Mouse (Mus musculus) cortical plate, adult 2 months (tissue): ENCODE data around the gene Tex29. TPM values are rescaled to one million over a fixed set of nuclear protein-coding genes. Genes with fewer than 3 reads are reported as not detected.

Source experiments
- H3K27ac ChIP-seq: fragments of 200-500 bp; 2 replicates; pipeline ENCODE4 v1.5.1; 2012; ENCODE audit warnings: low read length, control low read depth, inconsistent platforms; ENCODE audit not compliant: insufficient read depth
- H3K4me1 ChIP-seq: fragments of 200-500 bp; 2 replicates; pipeline ENCODE4 v1.6.1; 2011; ENCODE audit warnings: low read length; ENCODE audit not compliant: control insufficient read depth, insufficient read depth
- H3K4me3 ChIP-seq: fragments of 200-500 bp; 2 replicates; pipeline ENCODE4 v1.5.1; 2011; ENCODE audit warnings: mild to moderate bottlenecking, low read length, control low read depth; ENCODE audit not compliant: insufficient read depth
- CTCF ChIP-seq: fragments of 200-500 bp; IDR thresholded peaks from 2 replicates; pipeline ENCODE4 v1.5.1; 2011; ENCODE audit warnings: mild to moderate bottlenecking, control low read depth, low read length; ENCODE audit not compliant: insufficient read depth; ENCODE audit errors: extremely low read depth
- POLR2A ChIP-seq: fragments of 200-500 bp; IDR thresholded peaks from 2 replicates; pipeline ENCODE4 v1.6.1; 2011; ENCODE audit warnings: mild to moderate bottlenecking, low read length, control low read depth; ENCODE audit not compliant: insufficient read depth; ENCODE audit errors: extremely low read depth
- polyA plus RNA-seq: library from polyadenylated mRNA; depleted of rRNA; stranded (reverse); fragments of >200 nt; gene quantifications from 2 replicates; pipeline ENCODE4 v1.2.3, GENCODE M21; 2012; rRNA removed

Gene Tex29
- polyA plus RNA-seq, 1 experiment, result not detected

DNA sequence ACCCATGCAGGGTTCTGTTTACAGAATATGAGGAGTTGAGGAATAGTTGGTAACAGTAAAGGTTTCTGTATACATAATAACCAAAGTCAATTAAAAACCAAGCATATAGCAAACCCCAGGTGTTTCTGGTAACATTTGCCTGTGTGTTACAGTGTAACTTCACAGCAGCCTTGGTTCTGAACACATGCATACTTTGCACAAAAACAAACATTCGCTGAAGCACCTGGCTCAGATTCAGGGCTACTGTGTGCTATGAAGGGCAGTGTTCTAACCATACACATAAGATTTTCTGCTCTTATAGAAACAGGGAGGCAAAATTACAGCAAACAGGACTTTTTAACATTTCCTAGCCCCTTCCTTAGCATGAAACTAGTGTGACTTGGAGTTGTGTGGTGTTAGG is 58.5 kb downstream of the Tex29 start:
- Histone ChIP-seq H3K4me1 (no peaks in the 10 kb centered on the region), H3K4me3 (no peak overlapping the region), H3K27ac (no peak overlapping the region)
- no peak for TF ChIP-seq POLR2A
- TF ChIP-seq CTCF, result no peak

Other genes starting within 250 kb of the Tex29 start
- gene Ankrd10, start 204.7 kb upstream of the Tex29 start, polyA plus RNA-seq, result 65.9 and 67.2 TPM in 2 replicates
- not detected in 2 replicates for gene 1700016D06Rik, start 139.4 kb upstream of the Tex29 start, polyA plus RNA-seq
- 71.1 and 75.9 TPM in 2 replicates for gene Arhgef7, start 112.8 kb upstream of the Tex29 start, polyA plus RNA-seq